Mouse (Mus musculus) myocyte (in vitro differentiated cells): Measurements from ENCODE around the gene Dph2. TPM values are rescaled to one million over a fixed set of nuclear protein-coding genes. Genes with fewer than 3 reads are reported as not detected.
A peak's percentile ranks its signal among the peaks of the same experiment; 100 is the strongest.

Experiments
- H3K27me3 ChIP-seq: one replicate; pipeline ENCODE4 v1.6.1; 2011; ENCODE audit not compliant: control insufficient read depth, insufficient read depth, insufficient read length
- H3K36me3 ChIP-seq: one replicate; pipeline ENCODE4 v1.6.1; 2011; ENCODE audit not compliant: control insufficient read depth, insufficient read depth
- H3K4me2 ChIP-seq: one replicate; pipeline ENCODE4 v1.6.1; 2011; ENCODE audit warnings: low read depth, control low read depth
- H3K4me3 ChIP-seq: one replicate; pipeline ENCODE4 v1.5.1; 2011; ENCODE audit warnings: mild to moderate bottlenecking, control low read depth, moderate library complexity
- H3K79me2 ChIP-seq: one replicate; pipeline ENCODE4 v1.6.1; 2011; ENCODE audit not compliant: control insufficient read depth, insufficient read depth
- H3ac ChIP-seq: one replicate; pipeline ENCODE4 v1.6.1; 2011; ENCODE audit not compliant: control insufficient read depth, insufficient read length
- CEBPB ChIP-seq: IDR thresholded peaks from 2 replicates; pipeline ENCODE4 v1.6.1; 2011; ENCODE audit warnings: mild to moderate bottlenecking, moderate library complexity; ENCODE audit not compliant: poor library complexity, insufficient read depth, severe bottlenecking
- E2F4 ChIP-seq: IDR thresholded peaks from one replicate; pipeline ENCODE4 v1.6.1; 2011; ENCODE audit warnings: mild to moderate bottlenecking, control low read depth, moderate library complexity; ENCODE audit not compliant: insufficient read depth
- MAX ChIP-seq: IDR thresholded peaks from one replicate; pipeline ENCODE4 v1.6.1; 2011; ENCODE audit warnings: low read depth, mild to moderate bottlenecking, control low read depth
- MYOD1 ChIP-seq, 3 experiments: IDR thresholded peaks; one replicate each; pipeline ENCODE4 v1.6.1; 2011; ENCODE audit warnings: control low read depth in 2 of 3, low read depth in 2 of 3, mild to moderate bottlenecking in 2 of 3, moderate library complexity in 1 of 3; ENCODE audit not compliant: insufficient read length in 2 of 3, control insufficient read depth in 1 of 3
- MYOG ChIP-seq, 3 experiments: IDR thresholded peaks; one replicate each; pipeline ENCODE4 v1.6.1; 2011; ENCODE audit warnings: control low read depth in 2 of 3, low read depth in 2 of 3, mild to moderate bottlenecking in 2 of 3; ENCODE audit not compliant: insufficient read length in 2 of 3, control insufficient read depth in 1 of 3, insufficient read depth in 1 of 3
- POLR2A ChIP-seq: IDR thresholded peaks from one replicate; pipeline ENCODE4 v1.6.1; 2011; ENCODE audit warnings: low read depth, mild to moderate bottlenecking, control low read depth, moderate library complexity; ENCODE audit not compliant: insufficient read length
- POLR2AphosphoS2 ChIP-seq: IDR thresholded peaks from one replicate; pipeline ENCODE4 v1.6.1; 2011; ENCODE audit warnings: low read depth, control low read depth; ENCODE audit not compliant: insufficient read length
- REST ChIP-seq: IDR thresholded peaks from one replicate; pipeline ENCODE4 v1.6.1; 2011; ENCODE audit warnings: mild to moderate bottlenecking, control low read depth, moderate library complexity; ENCODE audit not compliant: insufficient read depth, insufficient read length
- SRF ChIP-seq: IDR thresholded peaks from one replicate; pipeline ENCODE4 v1.6.1; 2011; ENCODE audit warnings: low read depth; ENCODE audit not compliant: control insufficient read depth, insufficient read length
- TCF12 ChIP-seq: IDR thresholded peaks from one replicate; pipeline ENCODE4 v1.6.1; 2011; ENCODE audit warnings: mild to moderate bottlenecking, control low read depth; ENCODE audit not compliant: poor library complexity, insufficient read depth, severe bottlenecking
- TCF3 ChIP-seq: IDR thresholded peaks from one replicate; pipeline ENCODE4 v1.6.1; 2011; ENCODE audit warnings: low read depth, control low read depth; ENCODE audit not compliant: insufficient read length
- USF1 ChIP-seq: IDR thresholded peaks from one replicate; pipeline ENCODE4 v1.6.1; 2011; ENCODE audit warnings: low read depth, mild to moderate bottlenecking, control low read depth, moderate library complexity
- polyA plus RNA-seq: library from polyadenylated mRNA; unstranded; fragments of >200 nt; fragmentation: generic; extraction: Trizol; gene quantifications from one replicate; pipeline ENCODE4 v1.2.1, GENCODE M21; 2012; ENCODE audit warnings: missing spikeins

Dph2 gene
- polyA plus RNA-seq, 1 experiment, result 8.5 TPM

DNA sequence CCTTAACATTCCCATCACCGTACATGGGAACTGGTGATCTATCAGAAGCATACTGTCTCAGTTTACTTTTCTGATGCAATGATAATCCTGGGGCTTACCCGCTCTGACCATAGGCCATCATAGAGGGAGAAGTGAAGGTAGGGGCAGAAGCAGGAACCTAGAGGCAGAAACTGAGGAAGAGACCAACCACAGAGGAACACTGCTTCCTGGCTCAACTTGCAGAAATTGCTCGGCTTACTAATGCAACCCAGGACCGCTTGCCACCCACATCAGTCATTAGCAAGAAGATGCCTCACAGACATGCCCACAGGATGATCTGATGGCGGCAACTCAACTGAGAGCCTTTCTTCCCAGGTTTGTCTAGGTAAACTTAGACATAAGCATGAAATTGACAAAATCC, 26.9 kb upstream of the Dph2 start:
- TF ChIP-seq CEBPB (no peak), SRF (no peak), MAX (no peak), MYOD1 (IDR thresholded peaks at IDR 0.05; ENCODE audit: control insufficient read depth in 1 of 3, insufficient read length in 2 of 3, low read depth in 2 of 3) (no peak), POLR2A (no peak), POLR2AphosphoS2 (no peak), E2F4 (no peak), TCF3 (no peak), USF1 (no peak), REST (no peak), TCF12 (no peak)
- H3ac ChIP-seq, result no peak overlapping the region
- H3K4me2 ChIP-seq, result no peak overlapping the region
- no peaks in the 10 kb centered on the region for H3K27me3 ChIP-seq
- H3K36me3 ChIP-seq, result no peaks in the 10 kb centered on the region
- H3K4me3 ChIP-seq, result no peak overlapping the region
- H3K79me2 ChIP-seq, result peaks cover 9% of the 10 kb centered on the region

DNA sequence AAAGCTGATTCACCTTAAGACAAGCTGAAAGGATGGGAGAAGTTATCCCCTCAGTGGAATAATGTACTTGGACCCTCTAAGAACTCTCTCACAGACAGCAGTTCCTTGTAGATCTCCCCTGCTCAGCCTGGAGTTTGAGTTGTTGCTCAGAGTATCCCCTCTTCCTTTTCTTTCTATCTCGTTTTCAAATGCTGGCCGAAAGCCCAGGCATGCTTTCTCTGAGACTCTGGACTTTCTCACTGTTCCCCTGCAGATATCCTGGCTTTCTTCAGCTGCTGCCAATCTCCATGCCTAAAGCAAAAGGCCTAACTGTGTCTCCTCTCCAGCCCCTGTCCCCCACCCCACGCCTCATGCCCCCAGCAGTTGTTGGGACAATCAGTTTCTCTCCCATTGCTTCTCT, 26.4 kb upstream of the Dph2 start:
- Histone ChIP-seq H3K4me2 (no peak overlapping the region), H3K36me3 (no peaks in the 10 kb centered on the region), H3K79me2 (peaks cover 14% of the 10 kb centered on the region), H3K27me3 (no peaks in the 10 kb centered on the region), H3K4me3 (no peak overlapping the region), H3ac (no peak overlapping the region)
- no peak for TF ChIP-seq TCF3

DNA sequence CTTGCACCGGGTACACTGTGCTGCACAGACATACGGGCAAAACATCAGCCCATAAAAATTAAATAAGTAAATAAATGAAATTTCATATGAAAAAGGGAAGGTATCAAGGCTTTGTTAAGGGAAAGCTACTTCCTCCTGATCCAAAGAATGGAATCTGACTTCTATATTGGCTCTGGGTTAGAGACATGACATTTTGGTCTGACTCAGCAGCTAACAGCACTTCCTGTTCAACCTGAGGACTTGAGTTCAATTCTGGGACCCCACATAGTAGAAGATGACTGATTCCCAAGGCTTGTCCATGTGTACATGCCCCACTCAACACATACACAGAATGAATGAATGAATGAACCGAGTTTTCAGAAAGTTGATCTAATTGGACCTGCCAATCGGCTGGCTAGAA, 26.0 kb upstream of the Dph2 start:
- Histone ChIP-seq H3K79me2 (peaks cover 18% of the 10 kb centered on the region), H3K27me3 (no peaks in the 10 kb centered on the region), H3K36me3 (no peaks in the 10 kb centered on the region), H3K4me2 (no peak overlapping the region), H3ac (no peak overlapping the region), H3K4me3 (no peak overlapping the region)
- TF ChIP-seq MAX (no peak), USF1 (no peak), MYOG (IDR thresholded peaks at IDR 0.05; ENCODE audit: control insufficient read depth in 1 of 3, insufficient read depth in 1 of 3, insufficient read length in 2 of 3, low read depth in 2 of 3) (no peak), MYOD1 (IDR thresholded peaks at IDR 0.05; ENCODE audit: control insufficient read depth in 1 of 3, insufficient read length in 2 of 3, low read depth in 2 of 3) (no peak), TCF3 (no peak), POLR2A (no peak), POLR2AphosphoS2 (no peak), CEBPB (no peak), REST (no peak), SRF (no peak), TCF12 (no peak), E2F4 (no peak)

DNA sequence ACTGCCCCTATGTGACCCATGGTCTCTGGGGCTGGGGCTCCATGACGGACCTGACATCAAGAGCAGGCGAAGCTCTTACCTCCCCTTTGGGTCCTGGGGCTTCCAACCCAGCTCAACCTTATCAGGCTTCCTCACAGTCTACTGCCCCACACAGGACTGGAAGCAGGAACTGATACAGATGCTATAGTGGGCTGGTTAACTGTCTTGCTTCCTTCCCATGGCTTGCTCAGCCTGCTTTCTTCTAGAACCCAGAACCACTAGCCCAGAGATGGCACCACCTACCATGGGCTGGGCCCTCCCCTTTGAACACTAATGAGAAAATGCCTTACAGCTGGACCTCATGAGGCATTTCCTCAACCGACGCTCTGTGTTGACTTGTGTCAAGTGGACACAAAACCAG, 25.6 kb upstream of the Dph2 start:
- Histone ChIP-seq H3ac (no peak overlapping the region), H3K27me3 (no peaks in the 10 kb centered on the region), H3K79me2 (peaks cover 22% of the 10 kb centered on the region), H3K4me3 (no peak overlapping the region), H3K4me2 (no peak overlapping the region), H3K36me3 (no peaks in the 10 kb centered on the region)
- no peak for TF ChIP-seq POLR2A
- TF ChIP-seq USF1, result no peak
- no peak for TF ChIP-seq SRF
- no peak for TF ChIP-seq E2F4
- no peak for TF ChIP-seq MAX
- no peak for TF ChIP-seq REST

DNA sequence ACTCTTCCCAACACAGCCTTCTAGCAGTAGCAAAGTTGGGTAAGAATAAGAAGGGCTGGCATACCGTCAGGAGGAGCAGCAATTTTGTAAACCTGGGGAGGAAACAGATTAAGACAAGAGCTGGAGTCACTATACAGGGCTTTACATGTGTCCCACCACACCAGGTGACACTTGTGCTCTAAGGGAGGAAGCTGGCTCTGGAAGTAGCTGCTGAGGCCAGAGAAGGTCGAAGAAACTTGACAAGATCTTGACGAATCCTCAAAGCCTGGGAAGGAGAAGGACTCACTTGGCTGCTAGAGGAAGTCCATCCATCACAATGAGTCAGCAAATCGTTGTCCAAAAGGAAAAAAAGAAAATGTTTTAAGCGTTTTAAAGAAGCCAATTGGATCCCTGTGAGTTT, 24.6 kb upstream of the Dph2 start:
- Histone ChIP-seq H3K4me3 (peak overlapping the region; percentile 95), H3K79me2 (peaks cover 32% of the 10 kb centered on the region), H3K27me3 (no peaks in the 10 kb centered on the region), H3ac (no peak overlapping the region), H3K4me2 (no peak overlapping the region), H3K36me3 (no peaks in the 10 kb centered on the region)
- TF ChIP-seq CEBPB, result no peak
- no peak for TF ChIP-seq POLR2A
- TF ChIP-seq E2F4, result no peak
- TF ChIP-seq USF1, result no peak
- TF ChIP-seq TCF3, result no peak
- TF ChIP-seq REST, result no peak
- TF ChIP-seq TCF12, result no peak
- no peak for TF ChIP-seq MAX
